Mouse (Mus musculus): Measurements from ENCODE around the gene Zfp791.
"Not testable (repeated sequence)": the region's sequence is repeated elsewhere in the genome, so short reads cannot be mapped to it uniquely, and the experiment has no call there.

GRCm38 (mm10) chr8:85120251-85120650 is 2.6 kb downstream of the Zfp791 start:
- TF ChIP-seq CTCF, POLR2A (IDR thresholded peaks at IDR 0.05; ENCODE audit: insufficient read depth, low read depth, low read length): not testable (repeated sequence)
